Mouse (Mus musculus) megakaryocyte-erythroid progenitor cell, adult 5-6 weeks (primary cell): Measurements from ENCODE around the gene Gusb. TPM values are rescaled to one million over a fixed set of nuclear protein-coding genes. Genes with fewer than 3 reads are reported as not detected.
"Not testable (repeated sequence)": the region's sequence is repeated elsewhere in the genome, so short reads cannot be mapped to it uniquely, and the experiment has no call there.

Source experiments
- ATAC-seq: replicated peaks from 2 replicates; pipeline ENCODE4 v1.8.0; 2016; ENCODE audit warnings: mild to moderate bottlenecking, inconsistent platforms; ENCODE audit not compliant: severe bottlenecking, poor library complexity, low FRiP score, low TSS enrichment
- total RNA-seq, 2 experiments: library from RNA; stranded (forward) in 1 of 2; stranded (reverse) in 1 of 2; fragments of 200-1000, 215-1000 nt in 1 of 2; fragments of >200 nt in 1 of 2; fragmentation: Nextera tagmentation in 1 of 2; gene quantifications; 2 replicates each; pipeline ENCODE4 v1.2.3; 2014 to 2017

The Gusb gene
- total RNA-seq (2014; fragmentation: Nextera tagmentation) (62.0 and 80.6 TPM in 2 replicates), total RNA-seq (2017) (36.1 and 42.0 TPM in 2 replicates)

DNA sequence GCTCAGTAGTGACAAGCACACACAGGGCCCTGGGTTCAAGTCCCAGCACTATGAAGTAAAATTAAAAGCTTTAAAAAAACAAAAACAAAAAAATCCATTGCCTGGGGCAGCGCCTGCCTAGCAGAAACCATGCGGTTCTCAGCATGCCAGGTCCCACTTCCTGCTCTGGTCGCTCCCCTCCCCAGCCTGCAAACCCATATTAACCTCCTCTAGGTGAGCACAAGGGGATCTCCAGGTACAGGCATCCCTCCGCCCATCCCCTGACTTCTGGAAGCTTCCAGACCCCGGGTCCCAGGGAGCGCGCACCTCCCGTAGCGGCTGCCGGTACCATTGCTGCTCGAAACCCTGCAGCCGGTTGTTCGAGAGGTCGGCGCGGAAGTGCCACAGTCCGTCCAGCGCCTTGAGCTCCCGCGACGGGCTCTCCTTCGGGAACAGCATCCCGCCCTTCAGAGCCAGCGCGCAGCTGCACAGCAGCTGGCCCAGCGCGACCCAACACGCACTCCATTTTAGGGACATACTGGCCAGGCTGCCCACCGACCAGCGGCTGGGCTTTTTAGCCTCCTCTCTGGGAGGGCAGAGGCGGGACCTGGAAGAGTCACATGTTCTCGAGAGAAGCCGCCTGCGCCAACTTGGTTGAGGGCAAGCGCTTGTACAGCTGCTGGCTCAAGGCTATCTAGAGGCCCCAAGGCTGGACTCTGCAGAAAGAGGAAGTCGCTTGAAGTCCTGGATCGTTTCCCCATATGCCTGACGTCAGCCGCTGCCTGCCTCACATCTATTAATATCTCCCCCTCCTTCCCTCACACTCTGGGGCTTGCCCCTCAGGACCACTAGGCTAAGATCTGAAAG lies at the start of gene Gusb:
Gene Gusb (minus strand): TSS at position 749 of the 846 bp plus-strand sequence.
- peak; percentile 80 for ATAC-seq

DNA sequence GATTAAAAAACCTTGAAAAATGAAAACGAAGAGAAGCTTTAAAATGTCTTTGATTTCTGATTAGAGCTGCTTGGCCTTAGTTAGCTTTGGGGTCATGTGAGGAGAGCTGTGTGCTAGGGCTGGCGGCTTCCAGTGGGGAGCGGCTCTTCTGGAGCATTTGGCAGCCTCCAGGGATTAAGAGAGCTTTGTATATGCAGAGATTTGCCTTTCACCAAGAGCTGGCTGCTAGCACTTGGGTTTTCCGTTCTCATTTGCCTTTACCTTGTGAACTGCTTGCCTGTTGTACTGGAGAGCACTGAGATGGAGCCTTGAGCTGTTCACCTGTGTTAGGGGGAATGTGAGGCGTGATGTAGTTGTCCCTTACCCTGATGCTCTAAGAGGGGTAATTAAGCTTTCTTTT lies 49.7 kb upstream of the Gusb start:
- no peak for ATAC-seq

DNA sequence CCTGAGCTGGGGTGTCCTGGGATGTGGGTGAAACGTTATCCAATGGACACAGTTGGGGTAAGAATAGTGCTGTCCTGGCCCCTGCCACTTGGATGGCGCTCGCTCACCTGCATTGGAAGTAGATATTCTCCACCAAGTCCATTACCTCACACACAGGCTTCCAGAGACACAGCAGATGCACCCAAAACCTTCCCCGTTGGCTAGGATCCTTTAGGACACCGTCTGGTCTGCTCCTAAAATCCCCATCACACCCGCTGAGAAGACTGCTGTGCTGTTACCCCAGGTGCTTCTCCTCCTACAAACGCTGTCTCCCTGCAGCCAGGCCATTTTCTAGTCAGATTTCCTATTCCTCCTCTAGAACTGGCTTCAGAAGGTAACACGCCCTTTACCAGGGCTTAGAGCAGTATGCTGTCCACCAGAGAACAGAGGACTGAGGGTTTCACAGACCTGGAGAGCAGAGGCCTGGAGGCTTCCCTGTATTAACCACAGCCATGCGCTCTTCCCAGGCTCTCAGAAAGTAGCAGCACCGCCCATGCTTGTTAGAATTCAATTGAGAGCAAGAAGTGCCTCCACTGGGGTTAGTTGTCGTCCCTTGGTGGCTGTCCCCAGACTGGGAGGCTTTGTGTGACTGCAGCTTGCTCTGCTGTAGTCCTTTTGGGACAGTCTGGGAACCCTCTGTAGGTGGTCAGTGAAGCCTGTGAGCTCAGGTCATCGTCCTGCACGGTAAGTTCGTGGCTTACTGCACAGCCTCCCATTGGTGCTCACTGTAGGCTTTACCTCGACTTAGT lies 48.4 kb upstream of the Gusb start:
- ATAC-seq = no peak

DNA sequence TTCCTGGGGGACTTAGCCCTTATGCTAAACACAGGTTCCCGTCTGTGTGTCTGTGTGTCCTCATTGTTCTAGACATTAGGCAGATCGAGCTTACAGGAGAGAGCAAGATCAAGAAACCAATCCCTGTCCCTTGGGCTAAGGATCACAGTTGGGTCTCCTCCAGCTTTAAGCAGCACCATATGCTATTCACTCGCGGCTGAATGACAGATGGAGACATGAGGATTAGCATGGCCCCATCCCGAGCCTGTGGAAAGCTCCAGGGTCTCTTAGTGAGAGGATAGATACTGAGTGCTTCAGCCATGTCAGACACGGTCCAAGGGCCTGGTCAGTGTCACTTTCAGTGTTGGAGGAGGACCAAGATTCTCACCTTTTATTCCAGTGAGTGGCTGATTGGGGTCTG lies 47.6 kb upstream of the Gusb start:
- ATAC-seq = no peak

DNA sequence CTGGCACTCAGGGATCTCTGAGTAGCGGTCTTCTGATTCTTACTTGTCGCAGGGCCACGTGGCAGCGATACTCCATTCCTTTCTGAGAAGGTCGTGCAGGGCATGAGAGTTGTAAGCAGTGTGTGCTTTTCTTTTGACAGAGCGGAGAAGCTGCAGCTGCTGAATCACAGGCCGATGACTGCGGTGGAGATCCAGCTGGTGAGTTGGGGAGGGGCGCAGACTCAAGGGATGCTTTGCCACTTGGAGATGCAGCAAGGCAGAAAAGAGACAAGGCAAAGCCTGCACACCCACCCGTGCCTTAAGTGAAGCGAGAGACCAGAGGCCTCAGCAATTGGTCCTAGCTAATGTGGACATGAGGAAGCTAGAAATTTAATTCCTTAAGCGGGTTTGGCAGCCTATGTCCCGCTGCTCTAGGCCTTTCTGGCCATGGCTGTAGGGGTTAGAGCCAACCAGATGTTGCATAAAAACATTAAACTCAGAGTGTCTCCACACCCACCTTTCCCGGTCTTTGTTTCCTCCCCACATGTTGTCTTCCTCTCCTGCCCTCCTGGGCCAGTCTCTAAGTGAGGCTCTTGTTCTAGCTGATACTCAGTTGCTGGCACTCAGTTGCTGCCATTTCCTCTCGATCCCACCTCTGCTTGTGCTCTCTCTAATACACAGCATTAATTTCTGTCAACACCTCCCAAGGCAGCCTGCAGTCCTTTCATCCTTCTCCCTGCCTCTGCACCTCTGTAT lies 46.1 kb upstream of the Gusb start:
- no peak for ATAC-seq

DNA sequence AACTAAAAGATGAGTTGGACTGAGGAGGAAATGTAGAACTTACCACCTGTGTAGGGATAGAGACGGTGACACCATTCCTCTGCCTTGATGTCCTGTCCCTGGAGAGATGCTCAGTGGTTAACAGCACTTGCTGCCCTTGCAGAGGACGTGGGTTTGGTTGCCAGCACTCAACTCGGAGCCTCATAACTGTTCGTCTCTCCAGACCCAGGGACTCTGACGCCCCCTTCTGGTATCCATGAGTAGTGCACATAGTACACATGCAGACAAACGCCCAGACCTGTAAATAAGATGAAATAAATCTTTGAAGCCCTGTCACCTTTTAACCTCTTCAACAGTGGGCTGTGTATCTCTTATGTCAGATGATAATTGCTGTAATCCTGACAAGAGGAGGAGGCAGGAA lies 44.2 kb upstream of the Gusb start:
- ATAC-seq = no peak

DNA sequence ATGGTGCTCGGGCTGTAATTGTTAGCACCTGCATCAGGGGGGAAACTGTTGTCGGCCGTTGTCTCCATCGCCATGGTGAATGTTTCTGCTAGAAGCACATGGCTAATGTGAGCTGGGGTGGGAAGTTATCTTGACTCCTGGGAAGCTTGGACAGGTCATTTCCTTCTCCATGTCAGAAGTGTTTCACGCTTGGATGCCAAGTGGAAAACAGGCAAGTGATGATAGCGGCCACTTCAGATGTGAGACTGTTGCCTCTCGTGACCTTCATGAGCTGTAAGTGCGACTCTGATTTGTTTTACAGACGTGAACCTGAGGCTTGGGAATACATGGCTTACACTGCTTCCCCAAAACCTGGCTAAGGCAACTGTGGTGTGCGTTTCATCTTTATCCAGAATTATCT lies 43.7 kb upstream of the Gusb start:
- no peak for ATAC-seq

DNA sequence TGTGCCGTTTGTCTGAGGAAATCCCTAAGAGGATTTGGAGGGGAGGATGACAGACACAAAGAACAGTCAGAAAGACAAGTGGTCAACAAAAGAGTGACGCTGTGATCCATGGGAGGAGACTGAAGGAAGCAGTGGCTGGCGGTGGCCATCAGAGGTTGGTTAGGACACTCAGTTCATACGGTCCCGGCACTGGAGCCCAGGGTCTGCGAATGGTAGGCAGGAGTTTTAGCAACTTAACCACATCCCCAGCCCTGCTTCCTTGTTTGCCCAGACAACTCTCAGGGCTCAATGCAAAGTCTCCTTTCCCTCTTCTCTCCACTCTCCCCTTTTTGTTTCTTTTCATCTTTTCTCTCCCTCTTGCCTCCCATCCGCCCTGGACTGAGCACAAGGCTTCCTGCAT lies 43.3 kb upstream of the Gusb start:
- 0 out of 2 replicates have a peak, but pooled peaks have one; percentile 19 for ATAC-seq

DNA sequence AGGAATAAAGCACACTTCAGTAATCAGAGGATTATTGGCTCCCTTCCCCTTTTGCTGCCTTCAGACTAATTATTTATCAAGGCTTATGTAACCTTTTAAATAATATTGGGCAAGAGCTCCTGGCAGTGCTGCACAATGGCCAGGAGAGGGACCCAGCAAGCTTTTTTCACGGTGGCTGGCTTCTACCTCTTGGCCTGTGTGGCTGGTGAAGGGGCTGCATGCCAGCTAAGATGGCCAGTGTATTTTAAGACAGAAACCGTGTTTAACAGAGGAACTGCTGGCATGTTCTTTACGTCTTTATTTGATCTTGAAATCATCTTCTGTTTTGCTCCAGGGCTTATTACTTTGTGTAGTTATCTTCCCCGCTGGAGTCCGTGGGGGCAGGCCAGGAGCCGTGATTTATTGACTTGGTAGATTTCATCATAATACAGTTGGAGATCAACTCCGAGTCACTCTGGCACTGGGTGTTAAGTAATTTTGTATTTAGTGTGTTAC lies 41.4 kb upstream of the Gusb start:
- peak; percentile 72 for ATAC-seq

DNA sequence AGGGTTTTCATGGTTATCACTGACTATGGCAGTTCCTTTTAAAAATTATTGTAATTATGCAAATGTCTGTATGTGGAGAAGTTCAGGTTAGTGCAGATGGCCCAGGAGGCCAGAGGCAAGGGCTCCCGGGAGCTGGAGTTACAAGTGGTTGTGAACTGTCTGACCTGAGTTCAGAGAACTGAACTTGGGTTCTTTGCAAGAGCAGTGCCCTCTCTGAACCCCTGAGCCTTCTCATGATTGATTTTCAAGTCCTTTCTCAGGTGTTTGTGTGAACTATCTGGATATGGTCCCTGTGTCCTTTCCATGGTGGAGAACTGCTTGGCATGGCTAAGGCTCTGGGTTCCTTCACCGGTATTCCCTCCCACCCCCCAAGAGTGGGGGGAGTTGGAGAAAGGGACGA lies 40.9 kb upstream of the Gusb start:
- no peak for ATAC-seq

DNA sequence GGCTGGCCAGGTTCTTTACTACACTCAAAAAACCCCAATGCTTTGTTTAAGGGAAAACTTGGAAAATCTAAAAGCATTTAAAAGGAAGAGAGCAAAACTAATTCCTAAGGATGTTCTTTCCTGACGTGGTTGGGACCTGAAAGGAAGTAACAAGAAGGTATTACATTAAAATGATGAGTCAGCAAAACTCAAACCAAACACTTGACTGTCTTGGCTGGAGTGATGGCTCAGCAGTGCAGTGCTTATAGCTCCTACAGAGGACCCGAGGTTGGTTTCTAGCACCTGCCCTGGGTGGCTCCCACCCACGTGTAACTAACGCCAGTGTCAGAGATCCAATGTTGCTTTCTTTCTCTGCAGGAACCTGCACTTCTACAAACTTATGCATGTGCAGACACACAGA lies 38.4 kb upstream of the Gusb start:
- ATAC-seq = no peak

DNA sequence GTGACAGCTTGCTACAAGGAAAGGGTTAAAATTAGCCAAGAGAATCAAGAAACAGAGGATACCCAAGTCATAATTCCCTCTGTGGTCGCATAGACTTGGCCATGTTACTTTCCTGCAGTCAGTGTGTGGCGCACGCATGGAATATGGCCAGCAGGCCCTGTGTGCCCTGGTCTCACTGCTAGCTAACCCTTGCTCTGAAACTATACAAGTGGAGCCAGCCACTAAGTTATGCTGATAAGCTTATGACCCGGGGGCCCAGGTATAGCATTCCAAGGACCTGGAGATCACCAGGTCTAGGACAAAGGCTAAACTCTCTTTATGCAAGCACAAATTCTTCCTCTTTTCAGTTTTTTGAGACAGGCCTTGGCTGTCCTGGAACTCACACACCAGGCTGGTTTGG lies 37.9 kb upstream of the Gusb start:
- ATAC-seq = no peak

DNA sequence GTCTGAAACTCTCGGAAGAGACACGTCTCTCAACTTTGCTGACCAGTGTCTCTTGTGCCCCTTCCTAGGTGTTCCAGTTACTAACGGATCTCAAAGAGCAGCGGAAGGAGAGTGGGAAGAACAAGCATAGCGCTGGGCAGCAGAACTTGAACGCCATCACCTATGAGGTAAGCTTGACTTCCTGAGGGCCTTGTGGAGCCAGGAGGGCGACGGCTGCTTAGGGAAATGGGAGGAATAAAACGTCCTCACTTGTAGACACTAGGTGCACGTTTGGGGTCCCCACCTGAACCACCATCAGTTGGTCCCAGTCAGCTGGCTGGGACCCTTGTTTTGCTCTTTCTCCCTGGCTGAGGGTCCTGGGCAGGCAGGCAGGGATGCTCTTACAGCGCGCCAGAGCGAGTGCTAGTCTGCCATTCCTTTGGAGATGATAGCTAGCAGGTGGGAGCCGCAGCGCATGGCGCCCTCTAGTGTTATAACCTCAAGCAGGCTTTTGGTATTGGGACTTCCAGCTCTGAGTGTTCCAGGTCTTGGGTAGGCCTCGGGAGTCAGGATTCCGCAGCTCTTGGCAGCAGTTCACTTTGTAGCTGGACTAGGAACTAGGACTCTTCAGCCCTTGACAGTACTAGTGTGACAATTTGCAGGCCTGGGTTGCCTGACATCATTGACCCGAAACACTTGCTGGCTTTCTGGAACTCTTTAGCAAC lies 35.1 kb upstream of the Gusb start:
- ATAC-seq = 0 out of 2 replicates have a peak, but pooled peaks have one; percentile 57

DNA sequence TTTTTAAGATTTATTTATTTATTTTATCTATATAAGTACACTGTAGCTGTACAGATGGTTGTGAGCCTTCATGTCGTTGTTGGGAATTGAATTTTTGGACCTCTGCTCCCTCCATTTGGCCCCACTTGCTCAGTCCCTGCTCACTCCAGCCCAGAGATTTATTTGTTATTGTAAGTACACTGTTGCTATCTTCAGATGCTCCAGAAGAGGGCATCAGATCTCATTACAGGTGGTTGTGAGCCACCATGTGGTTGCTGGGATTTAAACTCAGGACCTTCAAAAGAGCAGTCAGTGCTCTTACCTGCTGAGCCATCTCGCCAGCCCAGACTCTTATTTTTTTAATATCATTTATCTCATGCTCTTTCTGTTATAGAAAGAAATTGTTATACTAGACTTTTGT lies 33.5 kb upstream of the Gusb start:
- ATAC-seq = not testable (repeated sequence)

DNA sequence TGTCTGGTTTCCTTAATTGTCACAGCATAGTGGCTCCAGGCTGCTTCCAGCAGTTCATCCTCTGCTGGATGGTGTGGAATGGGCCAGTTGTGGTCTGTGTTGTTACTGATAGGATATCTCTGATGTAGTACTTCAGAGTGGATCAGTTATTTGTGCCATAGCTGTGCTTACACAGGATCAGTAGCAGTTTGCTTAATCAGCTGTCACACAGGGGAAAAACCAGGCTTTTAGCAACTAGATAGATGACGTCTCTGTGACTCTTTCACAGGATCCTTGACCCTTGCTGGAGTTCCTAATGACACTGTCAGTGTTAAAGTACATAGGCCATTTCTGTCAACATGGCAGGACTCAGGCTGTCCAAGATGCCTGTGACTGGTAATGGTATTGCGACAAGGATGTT lies 31.0 kb upstream of the Gusb start:
- ATAC-seq = peak; percentile 52

DNA sequence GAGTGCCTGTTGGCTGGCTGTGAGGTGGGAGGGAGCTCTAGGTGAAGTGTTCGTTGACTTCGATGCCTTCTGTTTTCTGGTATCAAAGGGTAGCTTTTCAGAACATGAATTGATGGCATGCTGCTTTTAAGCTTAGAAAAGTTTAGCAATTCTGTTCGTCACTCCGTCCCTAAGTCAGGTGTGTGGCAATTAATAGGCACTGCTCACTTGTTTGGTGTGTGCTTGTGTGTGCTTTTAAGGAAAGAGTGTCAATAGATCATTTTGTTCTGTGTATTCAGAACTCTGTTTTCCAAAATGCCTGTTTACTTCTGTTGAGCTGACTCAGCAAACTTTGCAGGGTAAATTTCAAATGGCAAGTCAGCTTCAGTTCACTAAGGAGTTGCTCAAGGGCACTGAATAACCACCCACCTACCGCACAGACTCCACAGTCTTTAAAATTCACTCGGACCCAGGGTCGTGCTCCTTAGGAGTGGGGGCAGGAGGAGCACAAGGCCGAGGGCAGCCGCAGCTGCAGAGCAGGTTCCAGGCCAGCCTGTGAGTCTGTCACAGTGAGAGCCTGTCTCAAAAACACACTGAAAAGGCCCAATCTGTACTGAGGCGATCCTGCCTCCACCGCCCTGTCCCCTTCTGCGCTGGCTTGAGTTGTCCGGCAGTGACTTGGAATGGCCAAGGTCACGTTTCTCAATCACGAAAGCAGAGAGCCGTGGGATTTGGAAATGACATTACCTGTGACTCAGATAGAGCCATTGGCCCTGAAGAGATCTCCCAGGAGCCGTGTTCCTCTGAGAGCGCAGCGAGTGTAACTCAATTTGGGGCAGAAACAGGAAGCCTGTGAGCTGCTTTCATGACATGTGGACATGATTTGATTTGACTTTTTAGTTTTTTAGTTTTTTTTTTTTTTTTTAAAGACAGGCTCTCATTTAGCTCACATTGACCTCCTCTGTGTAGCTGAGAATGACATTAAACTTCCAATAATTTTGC lies 28.9 kb upstream of the Gusb start:
- ATAC-seq = no peak

DNA sequence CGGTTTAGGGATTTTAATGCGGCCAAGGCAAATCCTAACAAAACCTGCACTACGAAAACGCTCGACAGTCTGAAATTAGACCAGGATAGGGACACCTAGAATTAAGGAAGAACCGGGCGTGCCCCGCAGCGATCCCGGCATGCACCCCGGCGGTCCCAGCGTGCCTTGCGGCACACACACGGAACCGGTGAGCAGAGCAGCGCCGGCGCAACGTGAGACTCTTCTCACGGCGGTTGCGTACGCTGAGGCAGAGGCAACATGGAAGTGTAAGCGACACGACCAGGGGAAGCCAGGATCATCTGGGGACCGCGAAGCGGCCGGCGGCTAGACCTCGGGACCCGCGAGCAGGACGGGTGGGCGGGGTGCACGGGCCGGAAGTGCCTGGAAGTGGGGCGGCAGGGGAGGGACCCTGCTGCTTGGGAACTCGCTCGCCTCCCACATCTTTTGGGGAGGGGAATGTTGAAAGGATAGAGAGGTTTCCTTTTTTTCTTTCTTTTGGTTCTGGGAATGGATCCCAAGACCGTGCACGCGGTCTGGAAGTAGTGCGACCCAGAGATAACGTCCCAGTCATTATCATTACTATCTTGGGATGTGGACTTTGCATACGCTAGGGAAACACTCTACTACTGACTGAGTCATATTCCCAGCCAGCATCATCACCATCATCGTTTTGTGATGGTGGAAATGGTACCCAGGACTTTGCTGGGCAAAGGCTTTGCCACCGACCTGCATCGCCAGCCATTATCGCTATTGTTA lies 26.5 kb upstream of the Gusb start, which contains the start of the genes Asl and Crcp:
Gene Asl (minus strand): TSS at position 106 of the 756 bp plus-strand sequence.
Gene Crcp (plus strand): TSS at position 149 of the 756 bp plus-strand sequence.
- peak; percentile 75 for ATAC-seq
